Mouse (Mus musculus) cerebellum, adult 2 months (tissue): ENCODE measurements at regions not wholly inside any gene's neighbourhood (a gene's known extent, or its start where the extent isn't known, plus 50 kb on each side); places are given as distances from the start of the nearest gene placed in this dataset.

Experiments used
- CTCF ChIP-seq: fragments of 200-500 bp; IDR thresholded peaks from 2 replicates; pipeline ENCODE4 v1.5.1; 2011; ENCODE audit warnings: low read depth, mild to moderate bottlenecking, control low read depth, low read length, moderate library complexity, borderline replicate concordance; ENCODE audit not compliant: insufficient read depth
- POLR2A ChIP-seq: fragments of 200-500 bp; IDR thresholded peaks from 2 replicates; pipeline ENCODE4 v1.6.1; 2011; ENCODE audit warnings: low read length, control low read depth, borderline replicate concordance; ENCODE audit not compliant: insufficient read depth

GRCm38 (mm10) chr9:98129596-98129995 lies 96.6 kb upstream of the Clstn2 start:
- no peak for TF ChIP-seq CTCF
- TF ChIP-seq POLR2A: no peak
